Mouse (Mus musculus) MEL-GATA-1-ER (cell line): Measurements from ENCODE around the gene Tfdp1.
A peak's percentile ranks its signal among the peaks of the same experiment; 100 is the strongest.
"Not testable (repeated sequence)": the region's sequence is repeated elsewhere in the genome, so short reads cannot be mapped to it uniquely, and the experiment has no call there.

Source experiments
- DNase-seq: peaks from one replicate; pipeline ENCODE4 v3.0.0-alpha.2; 2012; ENCODE audit warnings: low read depth; ENCODE audit errors: extremely low read depth

Tfdp1 gene

GRCm38 (mm10) chr8:13338255-13338860, at the start of gene Tfdp1:
Gene Tfdp1, plus strand, starts transcription at chr8:13338751.
- peak; percentile 57 for DNase-seq

GRCm38 (mm10) chr8:13292364-13292763, 46.2 kb upstream of the Tfdp1 start:
- peak; percentile 44 for DNase-seq

- DNase-seq = no peak
Observed at GRCm38 (mm10) chr8:13293677-13294470, 44.7 kb upstream of the Tfdp1 start.

- no peak for DNase-seq
Observed at GRCm38 (mm10) chr8:13299571-13299970, 39.0 kb upstream of the Tfdp1 start.

- no peak for DNase-seq
Observed at GRCm38 (mm10) chr8:13301036-13301435, 37.5 kb upstream of the Tfdp1 start.

GRCm38 (mm10) chr8:13305459-13305858, 33.1 kb upstream of the Tfdp1 start:
- no peak for DNase-seq

GRCm38 (mm10) chr8:13305884-13306283, 32.7 kb upstream of the Tfdp1 start:
- no peak for DNase-seq

- no peak for DNase-seq
Observed at GRCm38 (mm10) chr8:13306309-13306909, 32.1 kb upstream of the Tfdp1 start.

- DNase-seq = no peak
Observed at GRCm38 (mm10) chr8:13306916-13307315, 31.6 kb upstream of the Tfdp1 start.

- no peak for DNase-seq
Observed at GRCm38 (mm10) chr8:13314922-13315321, 23.6 kb upstream of the Tfdp1 start.

GRCm38 (mm10) chr8:13316671-13317070, 21.9 kb upstream of the Tfdp1 start:
- no peak for DNase-seq

- DNase-seq = no peak
Observed at GRCm38 (mm10) chr8:13326598-13326997, 12.0 kb upstream of the Tfdp1 start.

GRCm38 (mm10) chr8:13334671-13335070, 3.9 kb upstream of the Tfdp1 start:
- no peak for DNase-seq

GRCm38 (mm10) chr8:13337245-13337644, 1.3 kb upstream of the Tfdp1 start:
- not testable (repeated sequence) for DNase-seq

- no peak for DNase-seq
Observed at GRCm38 (mm10) chr8:13337678-13338077, 873 bp upstream of the Tfdp1 start.

- DNase-seq = no peak
Observed at GRCm38 (mm10) chr8:13338901-13339645, 522 bp downstream of the Tfdp1 start.

GRCm38 (mm10) chr8:13339646-13339990, 1.1 kb downstream of the Tfdp1 start:
- DNase-seq = no peak

- DNase-seq = no peak
Observed at GRCm38 (mm10) chr8:13340650-13341049, 2.1 kb downstream of the Tfdp1 start.

GRCm38 (mm10) chr8:13342340-13342739, 3.8 kb downstream of the Tfdp1 start:
- DNase-seq = no peak

GRCm38 (mm10) chr8:13343134-13343533, 4.6 kb downstream of the Tfdp1 start:
- DNase-seq = no peak

- no peak for DNase-seq
Observed at GRCm38 (mm10) chr8:13350052-13350451, 11.5 kb downstream of the Tfdp1 start.

GRCm38 (mm10) chr8:13351593-13351992, 13.0 kb downstream of the Tfdp1 start:
- no peak for DNase-seq
